Mouse (Mus musculus) adrenal gland, postnatal 4 days (tissue): ENCODE data around the gene Gm4792. TPM values are rescaled to one million over a fixed set of nuclear protein-coding genes. Genes with fewer than 3 reads are reported as not detected.

Experiments
- DNase-seq, 2 experiments: peaks; one replicate each; pipeline ENCODE4 v3.0.0; 2021 to 2022; ENCODE audit warnings: low spot score in 2 of 2, mixed read lengths in 2 of 2
- long read RNA-seq, 2 experiments: library from polyadenylated mRNA; stranded (forward); transcript quantifications; one replicate each; pipeline ENCODE4 v2.0.0; 2021
- total RNA-seq, 2 experiments: library from RNA; stranded (reverse); gene quantifications; 2 replicates each; pipeline ENCODE4 v1.2.3; 2021

Gm4792 gene
- total RNA-seq: under 1 TPM in 1 of 2 experiments, not detected in 1; 0.81 TPM
- long read RNA-seq, experiment 1: 0 reads
- long read RNA-seq, experiment 2: 0 reads

DNA sequence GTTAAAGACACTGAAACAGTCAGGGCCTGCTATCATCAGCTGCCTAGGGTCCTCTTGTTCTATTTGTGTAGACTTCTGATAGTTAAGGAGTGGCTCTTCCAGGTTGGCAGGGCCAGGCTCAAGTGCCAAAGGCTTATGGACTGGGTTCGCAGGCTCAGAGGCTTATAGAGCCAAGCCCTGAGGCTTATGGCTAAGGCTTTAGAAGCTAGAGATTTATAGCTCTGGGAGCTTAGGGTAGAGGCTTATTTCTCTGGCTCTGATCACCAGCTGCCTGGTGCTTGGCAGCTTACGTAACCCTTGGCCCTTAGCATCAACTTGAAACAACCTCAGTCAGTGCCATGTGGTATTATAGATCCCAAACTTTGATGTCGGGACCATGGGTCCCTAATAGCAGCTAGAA, at the start of gene Gm4792:
TSS of gene Gm4792 (minus strand) at position 233 of the 400 bp plus-strand sequence.
- DNase-seq: no peak

DNA sequence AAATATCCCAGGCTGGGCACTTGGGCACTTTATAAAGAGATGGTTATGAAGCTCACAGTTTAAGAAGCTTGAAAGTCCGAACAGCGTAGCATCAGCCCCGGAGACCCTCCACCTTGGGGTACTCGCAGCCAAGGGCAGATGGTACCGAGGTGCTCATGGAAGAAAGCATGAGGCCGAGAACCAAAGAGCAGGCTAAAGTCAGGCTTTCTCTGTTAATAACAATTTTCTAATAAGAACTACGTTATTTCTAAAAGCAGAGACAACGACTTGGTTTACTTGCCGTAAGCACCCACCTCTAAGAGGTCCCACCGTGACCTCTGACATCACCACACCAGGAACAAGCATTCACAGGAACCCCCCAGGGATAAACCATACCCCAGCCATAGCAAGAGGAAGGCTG, 49.5 kb upstream of the Gm4792 start:
- DNase-seq: no peak

DNA sequence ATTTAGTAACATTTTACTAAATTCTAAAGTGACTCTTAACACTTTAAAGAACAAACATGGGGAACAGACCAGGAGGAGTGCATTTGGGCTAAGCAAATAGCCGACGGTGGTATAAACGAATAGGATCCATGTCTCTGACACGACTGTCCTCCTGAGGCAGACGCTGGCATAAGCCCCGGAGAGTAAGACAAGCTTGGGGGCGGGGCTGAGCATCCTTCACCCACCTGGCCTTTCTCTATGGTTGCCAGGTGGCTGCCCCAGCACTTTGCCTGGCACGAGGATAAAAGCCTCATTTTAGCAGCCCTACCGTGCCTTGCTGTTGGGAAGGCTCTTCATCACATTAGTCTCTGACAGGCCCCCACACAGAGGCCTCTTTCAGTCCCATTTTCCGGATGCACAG, 48.8 kb upstream of the Gm4792 start:
- DNase-seq: no peak

DNA sequence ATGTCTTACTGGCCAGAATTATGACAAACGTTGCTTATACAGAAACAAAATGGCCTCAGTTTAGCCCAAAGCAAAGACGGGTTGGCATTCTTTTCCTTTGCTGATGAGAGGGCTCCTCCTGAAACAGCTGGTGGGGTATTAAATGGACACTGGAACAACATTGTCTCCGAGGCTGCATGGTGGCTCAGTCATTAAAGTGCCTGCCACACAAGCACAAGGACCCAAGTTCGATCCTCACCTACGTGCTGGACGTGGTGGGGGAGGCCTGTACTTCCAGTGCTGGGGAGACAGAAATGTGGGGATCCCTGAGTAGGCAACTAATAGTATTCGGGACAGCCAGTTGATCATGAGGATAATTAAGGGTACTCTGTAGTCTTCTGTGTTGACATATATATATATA, 48.1 kb upstream of the Gm4792 start:
- no peak for DNase-seq

DNA sequence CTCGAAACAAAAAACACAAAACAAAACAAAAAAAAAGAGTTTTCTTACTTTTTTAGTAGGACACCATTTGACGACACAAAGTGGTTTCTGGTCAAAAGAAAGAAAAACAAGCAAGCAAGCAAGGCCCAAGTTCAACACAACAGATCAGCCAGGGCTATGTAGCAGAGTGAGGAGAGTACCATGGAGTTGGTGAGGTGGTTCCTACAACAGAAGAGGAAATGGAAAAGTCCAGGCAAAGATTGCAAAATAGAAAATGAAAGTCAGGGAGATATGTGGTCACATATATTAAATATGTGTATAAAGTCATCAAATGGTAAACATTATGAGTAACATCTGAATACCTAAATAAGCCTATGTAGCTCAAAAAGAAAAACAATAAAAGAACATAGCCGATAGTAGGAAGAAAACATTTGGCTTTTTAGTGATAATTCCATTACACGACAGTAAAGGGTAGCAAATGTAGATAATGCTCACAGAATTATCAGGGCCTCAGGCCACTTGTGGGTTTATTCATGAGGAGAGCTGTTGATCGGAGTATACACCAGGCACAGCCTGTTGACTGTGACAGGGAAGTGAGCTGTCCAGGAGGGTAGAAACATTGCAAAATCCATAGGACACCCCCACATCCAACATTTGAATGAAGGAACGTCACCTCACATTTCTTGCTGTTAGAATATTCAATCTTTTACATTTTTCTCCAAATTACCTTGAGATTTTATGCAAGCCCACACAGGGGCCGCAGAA, 47.2 kb upstream of the Gm4792 start:
- DNase-seq: no peak

DNA sequence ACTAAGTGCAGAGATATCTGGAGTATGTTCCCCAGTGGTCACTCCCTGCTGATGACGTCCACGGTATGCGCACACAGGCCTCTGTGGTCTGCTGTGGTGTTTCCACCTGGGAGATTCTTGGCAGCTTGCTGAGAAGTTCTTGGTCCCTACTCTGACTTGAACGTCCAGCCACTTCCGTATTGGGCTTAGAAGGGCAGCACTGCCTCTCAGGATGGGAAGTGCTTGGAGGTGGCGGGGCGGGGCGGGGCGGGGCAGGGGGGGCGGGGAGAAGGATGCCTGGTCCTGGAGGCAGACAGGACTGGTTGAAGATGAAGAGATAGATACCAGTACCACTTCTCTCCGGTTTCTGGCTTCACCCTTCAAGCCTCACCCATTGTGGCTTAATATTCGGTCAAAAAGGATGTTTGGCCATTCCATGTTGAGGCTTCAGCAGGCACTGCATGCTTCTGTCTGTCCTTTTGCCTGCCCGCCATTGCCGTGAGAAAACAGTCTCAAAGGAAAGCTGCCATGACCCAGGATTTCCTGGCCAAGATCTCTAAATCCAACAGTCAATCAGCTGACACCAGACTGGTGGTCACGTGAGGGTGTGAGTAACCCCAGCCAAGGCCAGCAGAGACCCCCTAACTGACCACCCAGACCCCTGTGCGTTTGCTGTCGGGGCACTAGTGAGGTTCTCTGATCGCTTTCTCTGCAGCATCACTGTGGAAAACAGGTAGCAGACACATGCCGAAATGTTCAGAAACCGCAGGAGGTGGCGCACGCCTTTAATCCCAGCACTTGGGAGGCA, 46.3 kb upstream of the Gm4792 start:
- no peak for DNase-seq

DNA sequence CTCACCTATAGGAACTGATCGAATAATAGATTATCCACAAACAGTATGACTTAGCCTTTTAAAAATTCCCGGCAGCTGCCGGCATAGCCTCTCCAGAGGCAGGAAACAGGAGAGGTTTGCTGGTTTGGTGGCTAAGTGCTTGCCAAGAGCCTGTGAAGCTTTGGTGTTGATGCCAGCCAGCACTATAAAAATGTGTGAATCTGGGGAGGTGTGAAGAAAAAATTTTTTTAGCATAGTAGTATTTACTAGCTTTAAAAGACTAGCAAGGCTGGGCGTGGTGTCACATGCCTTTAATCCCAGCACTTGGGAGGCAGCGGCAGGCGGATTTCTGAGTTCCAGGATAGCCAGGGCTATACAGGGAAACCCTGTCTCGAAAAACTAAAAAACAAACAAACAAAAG, 45.1 kb upstream of the Gm4792 start:
- no peak for DNase-seq

DNA sequence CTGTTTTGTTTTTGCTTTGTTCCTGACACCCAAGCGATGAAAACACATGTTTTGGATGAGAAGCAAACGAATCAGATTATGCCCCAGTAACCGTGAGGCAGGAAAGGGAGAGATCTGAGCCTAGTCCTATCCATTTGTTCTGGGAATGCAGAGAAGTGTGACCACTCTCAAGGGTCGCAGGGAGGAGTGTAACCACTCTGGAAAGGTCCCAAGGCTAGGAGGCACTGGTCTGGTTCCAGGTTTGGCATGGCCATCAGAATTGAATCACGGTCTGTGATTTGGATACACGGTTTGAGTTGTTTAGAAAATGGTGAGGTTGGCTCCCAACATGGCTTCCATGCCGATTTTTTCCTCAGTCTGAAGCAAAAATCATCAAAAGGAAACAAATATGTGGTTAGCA, 43.8 kb upstream of the Gm4792 start:
- no peak for DNase-seq

DNA sequence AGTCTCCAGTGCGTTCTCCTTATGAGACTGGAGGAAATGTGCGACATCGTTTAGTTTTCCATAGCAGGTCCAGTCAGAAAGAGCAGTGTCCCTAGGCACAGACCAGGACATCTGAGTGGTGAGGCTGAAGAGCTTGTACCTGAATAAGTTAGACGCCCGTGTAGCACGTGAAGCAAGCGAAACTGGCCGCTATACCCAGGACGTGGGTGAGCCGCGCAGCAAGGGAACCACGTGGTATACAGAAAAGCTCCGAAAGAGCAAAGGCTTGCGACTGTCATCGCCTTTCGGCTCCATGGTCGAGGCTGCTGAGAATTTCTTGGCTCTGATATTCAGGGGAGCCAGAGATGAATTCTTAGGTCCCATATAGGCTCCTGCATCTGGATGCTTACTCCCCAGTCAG, 43.0 kb upstream of the Gm4792 start:
- no peak for DNase-seq

DNA sequence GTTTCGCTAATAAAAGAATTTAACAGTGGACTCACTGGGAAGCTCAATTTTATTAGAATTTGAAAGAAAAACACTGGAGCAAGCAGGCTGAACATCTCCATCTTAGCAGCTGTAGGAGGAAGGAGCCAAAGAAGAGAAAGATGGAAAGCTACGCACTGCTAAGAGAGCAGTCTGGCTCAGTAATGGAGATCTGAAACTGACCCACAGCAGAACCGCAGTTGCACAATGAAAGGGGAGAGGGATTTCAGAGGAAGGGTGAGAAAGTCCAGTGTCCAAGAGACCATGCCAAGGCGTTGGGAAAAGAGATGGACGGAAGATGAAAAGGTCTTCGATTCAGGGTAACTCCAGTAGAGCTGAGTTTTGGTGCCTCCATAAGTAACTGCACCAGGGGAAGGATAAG, 37.6 kb upstream of the Gm4792 start:
- DNase-seq: no peak

DNA sequence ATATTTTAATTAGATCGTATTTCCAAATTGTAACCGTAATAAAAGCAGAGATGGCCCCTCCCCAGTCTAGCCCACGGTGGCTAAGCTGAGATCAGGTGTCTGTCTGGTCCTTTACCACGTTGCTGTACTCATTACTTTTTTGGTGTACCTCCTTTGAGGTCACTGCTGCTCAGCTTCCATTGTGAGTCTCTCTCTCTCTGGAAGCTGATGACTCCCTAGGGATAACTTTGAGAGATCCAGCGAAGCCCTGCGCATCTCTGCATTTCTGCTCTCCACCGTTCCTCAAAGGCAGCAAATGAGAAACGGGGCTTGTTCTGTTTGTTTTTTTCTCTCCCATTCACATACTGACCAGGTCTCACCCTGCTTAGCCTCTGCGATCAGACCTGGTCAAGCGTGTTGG, 36.5 kb upstream of the Gm4792 start:
- no peak for DNase-seq

DNA sequence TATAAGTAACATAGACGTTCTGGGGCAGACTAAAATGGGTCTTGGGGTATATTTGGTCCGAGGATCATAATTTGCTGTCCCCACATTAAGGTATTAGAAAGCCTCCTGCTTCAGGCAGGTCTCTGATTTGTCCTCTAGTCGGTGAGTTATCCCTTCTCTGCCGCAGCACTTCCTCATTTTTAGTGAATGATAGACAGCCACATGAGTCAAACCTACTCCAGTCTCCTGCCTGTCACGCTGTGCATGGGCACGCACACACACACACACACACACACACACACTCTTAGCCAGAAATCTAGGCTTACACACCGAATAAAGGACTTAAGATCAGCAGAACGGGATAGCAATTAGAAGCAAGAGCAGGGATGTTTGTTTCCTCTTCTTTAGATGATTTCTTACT, 34.8 kb upstream of the Gm4792 start:
- no peak for DNase-seq

DNA sequence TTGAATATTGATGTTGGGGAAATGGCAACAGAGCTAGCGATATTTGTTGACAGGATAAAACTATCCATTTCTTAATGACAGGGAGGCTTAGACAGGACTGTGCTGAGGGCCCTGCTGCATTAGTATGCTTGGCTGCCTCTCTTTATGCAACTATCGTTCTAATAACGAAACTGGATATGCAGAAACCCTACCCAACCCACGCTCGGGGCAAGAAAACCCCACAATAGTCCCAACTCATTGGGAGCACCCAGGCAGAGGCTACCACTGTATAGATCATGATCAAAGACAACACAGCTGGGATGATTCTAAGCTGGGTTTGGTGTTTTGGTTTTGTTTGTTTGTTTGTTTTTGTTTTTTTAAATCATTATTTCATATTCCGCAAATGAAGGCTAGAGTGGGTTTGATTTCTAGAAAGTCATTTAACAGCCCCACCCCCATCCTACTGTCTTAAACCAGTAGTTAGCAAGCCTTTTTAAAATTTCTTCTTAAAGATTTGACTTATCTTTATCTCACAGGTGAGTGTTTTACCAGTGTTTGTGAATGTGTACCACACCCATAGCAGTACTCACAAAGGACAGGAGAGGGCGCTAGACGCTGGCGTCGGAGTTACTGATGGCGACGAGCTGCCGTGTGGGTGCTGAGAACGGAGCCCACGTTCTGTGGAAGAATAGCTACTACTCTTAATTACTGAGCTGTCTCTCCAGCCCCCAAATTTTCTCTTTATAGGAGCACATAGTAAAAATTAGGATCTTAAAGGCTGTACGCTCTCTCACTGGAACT, 34.0 kb upstream of the Gm4792 start:
- no peak for DNase-seq

DNA sequence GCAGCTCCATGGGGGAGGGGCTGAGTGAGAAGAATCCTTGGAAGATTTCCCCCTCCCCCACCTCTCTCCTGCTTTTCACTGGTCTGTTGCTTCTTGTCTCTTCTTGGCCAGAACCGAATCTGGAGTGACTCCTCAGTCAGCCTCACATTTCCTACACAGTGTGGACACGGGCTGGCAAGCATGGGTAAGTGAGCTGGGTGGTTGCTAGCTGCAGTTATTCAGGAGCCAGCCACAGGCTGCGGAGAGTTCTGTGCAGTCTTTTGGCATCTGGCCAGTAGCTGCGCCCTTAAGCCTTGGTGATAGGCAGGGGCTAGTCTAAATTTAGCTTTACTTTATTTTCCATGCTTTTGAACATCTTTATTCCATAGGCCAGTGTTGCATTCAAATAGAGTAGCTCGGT, 31.5 kb upstream of the Gm4792 start:
- no peak for DNase-seq

DNA sequence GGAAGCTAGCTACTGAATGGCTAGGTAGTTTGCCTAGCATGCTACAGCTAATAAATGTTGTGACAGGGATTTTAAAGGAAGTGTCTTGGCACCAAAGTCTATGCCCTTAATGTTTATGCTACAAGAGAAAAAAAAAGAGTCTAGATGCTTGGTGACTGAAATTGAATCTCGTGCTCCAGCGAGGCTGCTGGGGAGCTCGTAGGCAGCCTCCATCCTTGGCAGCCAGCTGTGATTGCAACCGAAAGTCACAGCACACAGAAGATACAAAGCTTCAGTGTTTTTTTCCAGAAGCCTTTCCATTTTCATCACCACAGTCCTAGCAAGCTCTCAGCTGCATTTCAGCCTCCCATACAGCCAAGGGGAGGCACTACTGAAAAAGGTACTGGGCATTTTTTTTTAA, 20.1 kb upstream of the Gm4792 start:
- no peak for DNase-seq

DNA sequence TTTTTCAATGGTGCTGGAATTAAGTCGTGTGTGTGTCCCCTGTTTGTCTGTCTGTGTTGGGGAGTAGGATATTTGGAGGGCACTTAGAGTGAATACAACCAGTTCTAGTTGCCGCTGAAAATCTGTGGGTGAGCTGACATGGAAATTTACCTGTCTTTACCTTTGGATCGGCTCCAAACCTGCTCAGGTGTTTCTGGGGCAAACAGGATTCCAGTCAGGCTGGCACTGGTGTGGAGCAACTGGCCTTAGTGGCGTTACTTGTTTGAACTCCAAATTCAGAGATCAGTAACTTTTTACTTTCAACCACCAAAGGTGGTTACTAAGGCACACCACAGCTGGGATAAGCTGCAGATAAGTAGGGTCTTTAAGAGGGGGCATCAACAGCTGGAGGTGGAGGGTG, 14.6 kb upstream of the Gm4792 start:
- DNase-seq: no peak

DNA sequence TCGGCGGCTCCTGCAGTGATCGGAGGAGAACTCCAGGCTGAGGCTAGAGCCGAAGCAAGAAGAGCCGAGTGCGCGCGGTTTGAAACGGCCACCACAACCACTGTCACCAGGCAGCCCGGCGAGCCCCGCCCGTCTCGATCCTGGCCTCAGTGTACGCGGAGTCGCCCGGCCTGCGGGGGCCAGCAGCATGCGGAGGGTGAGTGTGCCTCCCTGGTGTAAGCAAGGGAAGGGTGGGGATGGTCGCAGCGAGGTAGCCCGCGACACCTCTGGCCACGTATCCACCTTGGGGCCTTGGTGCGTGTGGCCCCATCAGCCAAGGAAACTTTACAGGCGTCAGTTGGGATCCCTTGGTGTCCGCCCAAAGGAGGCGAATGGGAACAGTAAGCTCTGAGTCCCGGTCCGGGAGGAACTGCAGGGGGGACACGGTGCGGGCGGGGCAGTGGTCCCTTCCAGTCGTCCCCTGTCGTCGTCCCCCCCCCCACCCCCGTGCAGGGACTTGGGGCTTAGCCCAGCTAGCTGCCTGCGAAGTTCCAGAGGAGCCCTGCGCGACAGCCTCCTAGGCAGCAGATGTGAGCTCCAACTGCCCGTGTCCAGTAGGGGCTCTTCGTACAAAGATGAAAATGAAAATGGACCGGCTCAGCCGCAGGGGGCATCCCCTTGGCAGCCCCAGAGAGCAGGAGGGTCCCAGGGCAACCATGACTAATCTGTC, 13.7 kb upstream of the Gm4792 start:
- DNase-seq: no peak

DNA sequence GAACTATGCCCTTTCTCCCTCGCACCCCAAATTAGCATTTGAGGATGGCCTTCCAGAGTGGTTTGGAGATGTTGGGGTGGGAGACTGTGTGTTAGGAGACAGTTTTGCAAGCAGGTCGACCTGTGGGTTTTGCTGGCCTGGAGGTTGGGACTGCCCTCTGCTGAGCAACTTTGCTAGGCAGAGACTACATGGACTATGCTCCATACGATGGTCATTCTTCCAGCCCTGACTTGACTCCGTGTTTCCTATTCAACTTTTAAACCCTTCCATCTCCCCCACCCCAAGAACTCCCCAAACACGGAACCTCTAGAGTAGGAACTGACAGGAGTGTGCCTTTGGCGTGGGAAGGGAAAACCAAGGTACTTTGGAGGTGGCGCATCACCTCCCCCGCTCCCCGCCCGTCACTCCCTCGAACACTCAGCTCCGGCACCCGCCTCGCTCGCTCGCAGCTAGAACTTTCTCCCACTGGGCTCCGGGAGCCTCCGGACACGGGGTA, 13.1 kb upstream of the Gm4792 start, which contains the start of gene Tmcc3:
TSS of gene Tmcc3 (plus strand) at position 439 of the 496 bp plus-strand sequence.
- no peak for DNase-seq

DNA sequence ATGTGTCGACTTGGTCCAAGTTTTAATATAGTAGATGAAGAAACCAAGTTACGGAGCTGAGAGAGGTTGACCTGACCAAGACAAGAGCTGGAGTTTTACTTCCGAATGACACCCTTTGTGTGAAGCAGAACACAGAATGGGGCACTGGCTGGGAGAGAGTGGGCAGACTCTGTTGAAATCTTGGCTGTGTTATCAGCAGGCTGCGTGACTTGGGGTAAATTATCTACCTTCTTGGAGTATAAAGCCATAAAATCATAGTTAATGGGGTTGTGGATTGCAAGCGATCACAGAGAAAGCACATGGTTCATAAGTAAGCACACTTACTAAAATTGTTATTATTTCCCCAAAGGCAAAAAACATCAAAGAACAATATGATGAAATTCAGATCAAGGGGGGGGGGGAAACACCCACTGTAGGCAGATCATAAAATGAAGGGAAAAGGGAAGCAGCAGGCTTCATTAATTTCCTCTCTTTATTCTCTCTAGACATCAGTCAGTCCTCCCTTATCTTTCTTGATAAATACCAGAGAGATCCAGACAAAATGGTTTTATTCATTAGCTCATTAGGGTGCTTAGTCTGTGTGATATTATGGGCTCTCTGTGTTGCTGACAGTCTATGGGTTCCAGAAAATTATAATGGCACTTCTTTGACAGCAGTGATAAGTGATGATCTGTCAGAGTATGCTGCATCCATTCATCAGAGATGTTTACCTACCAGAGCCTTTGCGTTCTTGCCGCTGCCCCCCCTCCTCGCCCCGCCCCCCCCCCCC, 12.2 kb upstream of the Gm4792 start:
- DNase-seq: no peak

DNA sequence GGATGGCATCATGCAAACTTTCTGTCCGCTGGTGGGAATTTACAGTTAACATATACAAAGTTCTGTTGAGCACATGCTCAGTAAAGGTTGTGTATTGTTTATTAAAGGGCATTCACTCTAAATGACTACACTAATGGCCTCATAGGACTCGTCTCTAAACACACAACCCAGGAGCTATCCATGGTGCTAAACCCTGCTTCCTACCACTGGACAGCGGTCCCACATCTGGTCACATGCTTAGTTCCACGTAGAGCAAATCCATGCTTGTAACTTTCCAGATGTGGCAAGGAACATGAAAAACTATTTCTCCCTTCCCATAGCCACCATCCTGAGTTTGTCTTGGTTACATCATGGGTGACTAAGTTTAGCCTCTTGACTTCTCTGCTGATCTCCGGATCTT, 7.0 kb upstream of the Gm4792 start:
- DNase-seq: no peak
